Mouse (Mus musculus): ENCODE results near the gene B4galt5. TPM values are rescaled to one million over a fixed set of nuclear protein-coding genes. Genes with fewer than 3 reads are reported as not detected.

The B4galt5 gene
- total and polyA plus RNA-seq, 3 experiments: 4.6 to 34.4 (median 6.5) TPM

GRCm38 (mm10) chr2:167318981-167319380 is 30.0 kb downstream of the B4galt5 start:
- TF ChIP-seq MXI1 (IDR thresholded peaks at IDR 0.05; ENCODE audit: low read depth, low read length) (no peak), ETS1 (IDR thresholded peaks at IDR 0.05; ENCODE audit: low read depth, low read length) (no peak), RAD21 (IDR thresholded peaks at IDR 0.05; ENCODE audit: low read depth, low read length) (no peak), SMC3 (IDR thresholded peaks at IDR 0.05; ENCODE audit: low read depth, low read length) (no peak), POLR2A (IDR thresholded peaks at IDR 0.05; ENCODE audit: control insufficient read depth in 1 of 2, insufficient read depth in 1 of 2, low read depth in 1 of 2, low read length in 2 of 2, poor library complexity in 1 of 2) (no peak), MYB (IDR thresholded peaks at IDR 0.05; ENCODE audit: low read depth, low read length) (no peak), USF2 (IDR thresholded peaks at IDR 0.05; ENCODE audit: borderline replicate concordance in 1 of 2, insufficient read depth in 1 of 2, low read depth in 1 of 2, low read length in 2 of 2) (no peak), CHD2 (IDR thresholded peaks at IDR 0.05; ENCODE audit: low read length) (no peak), KAT2A (conservative IDR thresholded peaks at IDR 0.05; ENCODE audit: low read depth, low read length) (no peak)
- H3K79me2 ChIP-seq (ENCODE audit: control insufficient read depth, insufficient read depth, low read length, poor library complexity): no peaks in the 10 kb centered on the region
- H3K4me1 ChIP-seq (ENCODE audit: control insufficient read depth in 1 of 2, insufficient read depth in 2 of 2, low read length in 2 of 2): peaks cover 0 to 9% of the 10 kb centered on the region in 2 experiments; a peak in 2 of 4 replicates
- H3K4me3 ChIP-seq (ENCODE audit: control insufficient read depth in 1 of 2, insufficient read depth in 1 of 2, low read depth in 2 of 2, low read length in 2 of 2): no peak overlapping the region
- H3K9ac ChIP-seq (ENCODE audit: control insufficient read depth, low read depth, low read length, poor library complexity, severe bottlenecking): no peak overlapping the region
- H3K27me3 ChIP-seq (ENCODE audit: control insufficient read depth in 1 of 2, insufficient read depth in 2 of 2, low read length in 2 of 2): no peaks in the 10 kb centered on the region
- DNase-seq (ENCODE audit: low read depth, low spot score): no peak
- no peak overlapping the region for H3K27ac ChIP-seq (ENCODE audit: control insufficient read depth, low read depth, low read length)
- no peaks in the 10 kb centered on the region for H3K36me3 ChIP-seq (ENCODE audit: control insufficient read depth in 1 of 2, insufficient read depth in 2 of 2, low read length in 2 of 2)
- H3K9me3 ChIP-seq (replicated peaks; ENCODE audit: insufficient read depth, low read length): no peaks in the 10 kb centered on the region

GRCm38 (mm10) chr2:167316724-167317187 is 32.2 kb downstream of the B4galt5 start:
- Histone ChIP-seq H3K9ac (ENCODE audit: control insufficient read depth, low read depth, low read length, poor library complexity, severe bottlenecking) (no peak overlapping the region), H3K27ac (ENCODE audit: control insufficient read depth, low read depth, low read length) (no peak overlapping the region), H3K4me1 (ENCODE audit: control insufficient read depth in 1 of 2, insufficient read depth in 2 of 2, low read length in 2 of 2) (peaks cover 0 to 20% of the 10 kb centered on the region in 2 experiments; a peak in 3 of 4 replicates), H3K36me3 (ENCODE audit: control insufficient read depth in 1 of 2, insufficient read depth in 2 of 2, low read length in 2 of 2) (peaks cover 0 to 6% of the 10 kb centered on the region in 2 experiments; a peak in 2 of 4 replicates), H3K4me3 (ENCODE audit: control insufficient read depth in 1 of 2, insufficient read depth in 1 of 2, low read depth in 2 of 2, low read length in 2 of 2) (no peak overlapping the region), H3K79me2 (ENCODE audit: control insufficient read depth, insufficient read depth, low read length, poor library complexity) (no peaks in the 10 kb centered on the region), H3K9me3 (replicated peaks; ENCODE audit: insufficient read depth, low read length) (no peaks in the 10 kb centered on the region), H3K27me3 (ENCODE audit: control insufficient read depth in 1 of 2, insufficient read depth in 2 of 2, low read length in 2 of 2) (no peaks in the 10 kb centered on the region)
- DNase-seq (ENCODE audit: low read depth, low spot score): no peak
- TF ChIP-seq MYB (IDR thresholded peaks at IDR 0.05; ENCODE audit: low read depth, low read length): no peak
- TF ChIP-seq JUND (IDR thresholded peaks at IDR 0.05; ENCODE audit: low read depth, low read length): no peak
- no peak for TF ChIP-seq MXI1 (IDR thresholded peaks at IDR 0.05; ENCODE audit: low read depth, low read length)
- no peak for TF ChIP-seq NELFE (IDR thresholded peaks at IDR 0.05; ENCODE audit: low read depth, low read length)
- no peak for TF ChIP-seq SMC3 (IDR thresholded peaks at IDR 0.05; ENCODE audit: low read depth, low read length)
- no peak for TF ChIP-seq RAD21 (IDR thresholded peaks at IDR 0.05; ENCODE audit: low read depth, low read length)
- no peak for TF ChIP-seq ZC3H11A (IDR thresholded peaks at IDR 0.05; ENCODE audit: low read depth, low read length)
- no peak for TF ChIP-seq POLR2A (IDR thresholded peaks at IDR 0.05; ENCODE audit: control insufficient read depth in 1 of 2, insufficient read depth in 1 of 2, low read depth in 1 of 2, low read length in 2 of 2, poor library complexity in 1 of 2)
- no peak for TF ChIP-seq HCFC1 (IDR thresholded peaks at IDR 0.05; ENCODE audit: low read depth, low read length)
- no peak for TF ChIP-seq ELF1 (IDR thresholded peaks at IDR 0.05; ENCODE audit: low read depth, low read length)
- no peak for TF ChIP-seq E2F4 (IDR thresholded peaks at IDR 0.05; ENCODE audit: borderline replicate concordance, low read depth, low read length)
- no peak for TF ChIP-seq MAFK (IDR thresholded peaks at IDR 0.05; ENCODE audit: borderline replicate concordance, low read depth, low read length)
